Mouse (Mus musculus) mammary gland, adult 2 months (tissue): Measurements from ENCODE around the gene Tctex1d1. TPM values are rescaled to one million over a fixed set of nuclear protein-coding genes. Genes with fewer than 3 reads are reported as not detected.

ENCODE experiments used
- polyA plus RNA-seq: library from polyadenylated mRNA; depleted of rRNA; stranded (reverse); fragments of >200 nt; gene quantifications from 2 replicates; pipeline ENCODE4 v1.2.3, GENCODE M21; 2012; ENCODE audit warnings: low replicate concordance; rRNA removed

Tctex1d1 gene
- polyA plus RNA-seq = not detected in 2 replicates

GRCm38 (mm10) chr4:102978440-102978839 lies at the start of gene Tctex1d1:
Gene Tctex1d1 (plus strand): TSS chr4:102978606.

GRCm38 (mm10) chr4:103026621-103027020 lies 48.2 kb downstream of the Tctex1d1 start, which contains the start of gene Insl5:
Gene Insl5 (minus strand): TSS chr4:103026842.

Other genes with a start within 250 kb of the Tctex1d1 start
- gene Sgip1, start 237.3 kb upstream of the Tctex1d1 start, polyA plus RNA-seq = 0.73 and 0.91 TPM in 2 replicates
- gene Insl5, start 48.2 kb downstream of the Tctex1d1 start, polyA plus RNA-seq = 0.55 TPM in 1 of 2 replicates, not detected in the other
- 8.6 and 12.2 TPM in 2 replicates for gene Mier1, start 135.8 kb downstream of the Tctex1d1 start, polyA plus RNA-seq
- gene Wdr78, start 135.9 kb downstream of the Tctex1d1 start, polyA plus RNA-seq = 0.78 and 1.8 TPM in 2 replicates
- 1.5 and 4.2 TPM in 2 replicates for gene Slc35d1, start 236.6 kb downstream of the Tctex1d1 start, polyA plus RNA-seq